ENCODE assay signal across 22 mouse cellular contexts in the genomic region with DNA sequence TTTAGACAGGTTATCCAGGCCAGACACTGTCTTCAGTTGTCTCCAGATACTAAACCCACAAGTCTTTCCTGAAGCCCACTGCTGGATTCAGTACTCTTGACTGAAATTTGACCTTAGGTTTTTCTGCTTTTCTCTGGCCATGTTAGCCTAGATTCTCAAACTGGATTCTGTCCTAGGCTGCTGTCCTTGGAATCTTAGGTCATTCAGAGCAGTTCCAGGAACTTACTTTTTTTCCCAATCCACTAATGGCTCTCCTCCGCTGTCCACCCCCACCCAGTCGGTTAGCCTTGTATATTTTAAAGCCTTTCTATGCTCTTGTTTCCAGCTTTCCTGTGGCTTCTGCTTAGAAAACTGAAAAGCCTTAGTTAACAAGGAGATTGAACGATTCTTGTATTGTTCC. TPM values are rescaled to one million over a fixed set of nuclear protein-coding genes. Genes with fewer than 3 reads are reported as not detected.
DNase-seq lines count a peak whose midpoint lies in the region; ATAC-seq and TF ChIP-seq lines count a peak whose summit lies in the region.
"Had no signal": no experiment of that assay in that cellular context is flagged by ENCODE, and none has a peak within 500 bp of the region (broad histone marks: within the 10 kb centered on the region; RNA-seq: fewer than 3 reads in every experiment).

No protein-coding gene starts in this region.

- ATAC-seq in kidney, embryonic 14.5 days (ENCODE audit: low FRiP score, low TSS enrichment): no peak
- no peak for ATAC-seq in lung, embryonic 16.5 days (ENCODE audit: low read depth)
- ATAC-seq: forebrain, embryonic 16.5 days; Patski had no signal

- no peak overlapping the region for H3K9ac ChIP-seq in kidney, embryonic 14.5 days (ENCODE audit: low read depth, low read length)
- H3K9ac ChIP-seq in lung, embryonic 16.5 days (ENCODE audit: low read length): no peak overlapping the region
- H3K9ac ChIP-seq: embryonic facial prominence, embryonic 15.5 days; hindbrain, embryonic 12.5 days; limb, embryonic 13.5 days; liver, embryonic 15.5 days had no signal

- TF ChIP-seq POLR2A in kidney, adult 2 months (IDR thresholded peaks at IDR 0.05; ENCODE audit: low read depth, low read length): no peak

- no peak overlapping the region for H3K4me2 ChIP-seq in kidney, embryonic 14.5 days (replicated peaks; ENCODE audit: low read depth, low read length)
- H3K4me2 ChIP-seq in lung, embryonic 16.5 days (ENCODE audit: low read depth, low read length): no peak overlapping the region
- H3K4me2 ChIP-seq: embryonic facial prominence, embryonic 15.5 days; hindbrain, embryonic 12.5 days; limb, embryonic 13.5 days; liver, embryonic 15.5 days; midbrain, embryonic 11.5 days had no signal

- no peaks in the 10 kb centered on the region for H3K36me3 ChIP-seq in kidney, adult 2 months (ENCODE audit: control insufficient read depth, insufficient read depth, low read length)
- H3K36me3 ChIP-seq in kidney, embryonic 14.5 days (ENCODE audit: control insufficient read depth, insufficient read depth, low read length): peaks cover 13% of the 10 kb centered on the region; the same call in 1 of the 2 replicates
- peaks cover 2% of the 10 kb centered on the region; the same call in 1 of the 2 replicates for H3K36me3 ChIP-seq in lung, embryonic 16.5 days (ENCODE audit: control insufficient read depth, insufficient read depth, low read length)
- H3K36me3 ChIP-seq: liver, embryonic 15.5 days had no signal

- H3K4me1 ChIP-seq in kidney, adult 2 months (ENCODE audit: control insufficient read depth, insufficient read depth, low read length): peaks cover 35% of the 10 kb centered on the region
- peaks cover 31% of the 10 kb centered on the region for H3K4me1 ChIP-seq in kidney, embryonic 14.5 days (ENCODE audit: control insufficient read depth, insufficient read depth, low read length)
- peaks cover 10% of the 10 kb centered on the region for H3K4me1 ChIP-seq in lung, embryonic 16.5 days (replicated peaks; ENCODE audit: control insufficient read depth, insufficient read depth, low read length)
- peaks cover 42% of the 10 kb centered on the region for H3K4me1 ChIP-seq in brown adipose tissue, adult 24 weeks (ENCODE audit: control insufficient read depth, insufficient read depth, insufficient read length, low read length)

- no peak overlapping the region for H3K4me3 ChIP-seq in kidney, adult 2 months (ENCODE audit: insufficient read depth, low read depth, low read length)
- H3K4me3 ChIP-seq in kidney, embryonic 14.5 days (ENCODE audit: low read length): no peak overlapping the region
- no peak overlapping the region for H3K4me3 ChIP-seq in lung, embryonic 16.5 days (ENCODE audit: low read length)
- no peak overlapping the region for H3K4me3 ChIP-seq in brown adipose tissue, adult 24 weeks (ENCODE audit: insufficient read depth, low read depth, low read length)
- H3K4me3 ChIP-seq: embryonic facial prominence, embryonic 15.5 days; hindbrain, embryonic 12.5 days; limb, embryonic 13.5 days; liver, embryonic 15.5 days had no signal

- H3K27ac ChIP-seq in kidney, adult 2 months (ENCODE audit: insufficient read depth, low read depth, low read length): no peak overlapping the region
- H3K27ac ChIP-seq in kidney, embryonic 14.5 days (ENCODE audit: low read depth, low read length): no peak overlapping the region
- H3K27ac ChIP-seq in lung, embryonic 16.5 days (ENCODE audit: low read length): 0 out of 2 replicates have a peak overlapping the region, but pooled peaks have one; percentile 0
- H3K27ac ChIP-seq in brown adipose tissue, adult 24 weeks (replicated peaks; ENCODE audit: low read depth, low read length): peak overlapping the region; percentile 37
- H3K27ac ChIP-seq: embryonic facial prominence, embryonic 15.5 days; hindbrain, embryonic 12.5 days; limb, embryonic 13.5 days; liver, embryonic 15.5 days had no signal

- H3K9me3 ChIP-seq in kidney, embryonic 14.5 days (ENCODE audit: control insufficient read depth, low read length): no peaks in the 10 kb centered on the region
- H3K9me3 ChIP-seq in lung, embryonic 16.5 days (ENCODE audit: control insufficient read depth, low read length): no peaks in the 10 kb centered on the region
- H3K9me3 ChIP-seq: embryonic facial prominence, embryonic 15.5 days; hindbrain, embryonic 12.5 days; limb, embryonic 13.5 days; liver, embryonic 15.5 days had no signal

- 54% methylated on average over 3 of the region's 3 CpGs for WGBS in kidney, adult 2 months
- WGBS in kidney, embryonic 14.5 days: 78% methylated on average over 3 of the region's 3 CpGs
- 65% methylated on average over 3 of the region's 3 CpGs for WGBS in lung, embryonic 16.5 days

- H3K27me3 ChIP-seq in kidney, adult 2 months (replicated peaks; ENCODE audit: control insufficient read depth, insufficient read depth, low read length): no peaks in the 10 kb centered on the region
- no peaks in the 10 kb centered on the region for H3K27me3 ChIP-seq in kidney, embryonic 14.5 days (ENCODE audit: control insufficient read depth, insufficient read depth, low read length)
- no peaks in the 10 kb centered on the region for H3K27me3 ChIP-seq in lung, embryonic 16.5 days (ENCODE audit: control insufficient read depth, insufficient read depth, low read depth, low read length)
- H3K27me3 ChIP-seq: CH12.LX; embryonic facial prominence, embryonic 15.5 days; hindbrain, embryonic 12.5 days; limb, embryonic 13.5 days; liver, embryonic 15.5 days; Patski had no signal

- no peak for TF ChIP-seq CTCF in kidney, adult 2 months (conservative IDR thresholded peaks at IDR 0.05; ENCODE audit: insufficient read depth, insufficient read length, low read depth, low read length)

- DNase-seq in adrenal gland, postnatal 36 days: peak; percentile 45 to 48
- no peak for DNase-seq in adrenal gland, adult 18-20 months (ENCODE audit: low spot score in 2 of 2)
- DNase-seq in kidney, adult 2 months: peak; percentile 63
- no peak for DNase-seq in lung, postnatal 10 days
- DNase-seq in spleen, postnatal 14 days (ENCODE audit: low spot score in 2 of 2): no peak
- DNase-seq: cerebellum, adult 11-12 months; cerebellum, postnatal 14 days; kidney, adult 8-10 months; kidney, postnatal 36 days; retina, postnatal 1 day; right cerebral cortex, postnatal 4 days had no signal

RNA-seq across cellular contexts. Expression of gene Elovl5, which starts 37.8 kb away (rescaled TPM):
- 100 to 1,000 TPM; 613 to 759 TPM for total RNA-seq in adrenal gland, postnatal 36 days (2021)
- 100 to 1,000 TPM; 618 to 823 TPM for total RNA-seq in adrenal gland, adult 18-20 months (2021)
- 67.2 and 70.0 TPM in 2 replicates for polyA plus RNA-seq in kidney, adult 2 months (2012; rRNA removed)
- polyA plus RNA-seq in kidney, embryonic 14.5 days (2014; fragmentation: Nextera tagmentation; extraction: Ambion mirVana): 73.9 and 112 TPM in 2 replicates
- polyA plus RNA-seq in lung, embryonic 16.5 days (2015; fragmentation: Nextera tagmentation; extraction: Ambion mirVana): 94.6 and 96.3 TPM in 2 replicates
- polyA plus RNA-seq in brown adipose tissue, adult 24 weeks (2012; ENCODE audit: insufficient read depth, insufficient read length, missing spikeins): 85.7 and 123 TPM in 2 replicates

Comparison
In these comparisons a context has a peak if more than half of its experiments do, and no peak if none do; other contexts are left out.
1. DNase-seq: peak in adrenal gland, postnatal 36 days (2 of 2) and kidney, adult 2 months (single experiment); none in adrenal gland, adult 18-20 months (0 of 2), lung, postnatal 10 days (single experiment) and spleen, postnatal 14 days (0 of 2).
2. H3K27ac ChIP-seq: peak in lung, embryonic 16.5 days (single experiment) and brown adipose tissue, adult 24 weeks (single experiment); none in kidney, adult 2 months (single experiment) and kidney, embryonic 14.5 days (single experiment).